Mouse (Mus musculus) c-Kit-negative CD71-positive TER-119-positive erythroid progenitor cells, embryonic 14.5 days (primary cell): ENCODE data around the gene Gab2.

ENCODE experiments used
- DNase-seq: peaks from one replicate; pipeline ENCODE4 v3.0.0-alpha.2; 2013; ENCODE audit warnings: low read depth, low spot score

Gene Gab2

DNA sequence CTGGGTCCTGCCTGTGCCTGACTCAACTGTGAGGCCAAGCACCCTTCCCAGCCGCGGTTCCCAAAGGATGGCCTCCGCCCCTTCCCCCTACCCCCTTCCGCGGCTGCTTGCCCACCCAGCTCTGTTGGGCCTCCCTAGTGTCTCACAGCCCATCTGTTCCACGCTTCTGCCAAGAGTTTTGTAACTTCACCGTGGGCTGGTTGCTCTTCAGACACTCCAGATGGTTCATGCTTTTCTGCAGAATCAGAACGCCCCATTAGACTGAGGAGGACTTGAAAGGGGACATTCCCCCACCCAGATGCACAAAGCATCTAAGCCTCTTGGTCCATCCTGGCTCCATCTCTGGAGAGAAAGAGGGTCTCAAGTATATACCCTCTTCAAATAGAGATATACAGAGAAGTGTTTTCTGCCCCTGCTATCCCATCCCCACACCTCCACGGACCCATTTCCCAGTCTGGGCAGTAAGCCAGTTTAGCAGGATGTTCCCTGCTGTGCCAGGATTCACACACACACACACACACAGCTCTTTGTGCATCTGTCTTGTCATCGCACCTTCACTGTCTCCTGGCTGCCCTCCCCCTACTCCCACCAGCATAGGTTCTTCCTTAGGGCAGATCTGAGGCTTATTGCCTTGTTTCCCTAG lies 264.0 kb downstream of the Gab2 start:
- no peak for DNase-seq

DNA sequence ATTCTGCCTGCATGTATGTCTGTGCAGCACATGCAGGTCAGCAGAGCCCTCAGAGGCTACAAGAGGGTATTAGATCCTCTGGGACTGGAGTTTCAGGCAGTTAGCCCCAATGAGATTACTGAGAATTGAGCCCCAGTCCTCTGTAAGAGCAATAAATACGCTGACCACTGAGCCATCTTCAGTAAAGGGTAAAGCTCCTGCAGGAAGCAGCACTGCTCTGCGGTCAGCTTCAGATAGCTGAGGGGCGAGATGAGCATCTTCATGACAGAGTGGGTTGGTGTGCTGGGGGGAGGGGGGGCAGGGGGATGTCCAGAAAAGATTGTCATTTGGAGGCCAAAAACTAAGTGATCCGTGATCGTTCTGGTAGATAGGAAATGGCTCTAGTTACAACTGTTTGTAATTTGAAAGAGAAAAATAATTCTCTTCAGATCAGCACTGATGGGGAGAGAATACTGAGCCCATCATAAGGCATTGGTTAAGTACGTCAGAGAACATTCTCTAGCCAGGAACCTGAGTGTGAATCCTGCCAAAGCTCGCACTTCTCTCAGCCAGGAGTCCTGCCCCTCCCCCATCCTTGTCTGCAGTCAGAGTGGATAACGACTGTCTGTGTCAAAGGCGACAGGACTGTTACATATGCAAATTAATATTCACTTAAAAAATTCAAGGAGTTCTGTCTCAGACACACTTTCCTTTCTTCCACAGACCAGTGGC lies 264.9 kb downstream of the Gab2 start:
- DNase-seq = no peak

DNA sequence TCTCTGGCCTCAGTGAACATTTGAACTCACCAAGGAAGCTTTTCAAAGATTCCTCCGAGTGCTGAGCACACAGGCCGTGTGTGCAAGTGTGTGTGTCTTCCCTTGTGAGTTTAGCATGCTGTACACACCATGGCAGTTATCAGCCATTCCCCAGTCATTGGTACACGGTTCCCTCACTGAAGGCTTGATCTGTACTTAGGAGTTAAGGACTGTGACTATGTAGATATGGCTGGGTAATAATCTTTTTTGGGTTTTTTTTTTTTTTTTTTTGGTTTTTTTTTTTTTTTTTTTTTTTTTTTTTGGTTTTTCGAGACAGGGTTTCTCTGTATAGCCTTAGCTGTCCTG lies 265.4 kb downstream of the Gab2 start:
- no peak for DNase-seq

DNA sequence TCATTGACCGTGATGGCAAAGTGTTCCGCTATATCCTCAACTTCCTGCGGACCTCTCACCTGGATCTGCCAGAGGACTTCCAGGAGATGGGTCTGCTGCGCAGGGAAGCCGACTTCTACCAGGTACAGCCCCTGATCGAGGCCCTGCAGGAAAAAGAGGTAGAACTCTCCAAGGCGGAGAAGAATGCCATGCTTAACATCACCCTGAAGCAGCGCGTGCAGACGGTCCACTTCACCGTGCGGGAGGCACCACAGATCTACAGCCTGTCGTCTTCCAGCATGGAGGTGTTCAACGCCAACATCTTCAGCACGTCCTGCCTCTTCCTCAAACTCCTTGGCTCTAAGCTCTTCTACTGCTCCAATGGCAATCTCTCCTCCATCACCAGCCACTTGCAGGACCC lies 266.1 kb downstream of the Gab2 start:
- DNase-seq = no peak

DNA sequence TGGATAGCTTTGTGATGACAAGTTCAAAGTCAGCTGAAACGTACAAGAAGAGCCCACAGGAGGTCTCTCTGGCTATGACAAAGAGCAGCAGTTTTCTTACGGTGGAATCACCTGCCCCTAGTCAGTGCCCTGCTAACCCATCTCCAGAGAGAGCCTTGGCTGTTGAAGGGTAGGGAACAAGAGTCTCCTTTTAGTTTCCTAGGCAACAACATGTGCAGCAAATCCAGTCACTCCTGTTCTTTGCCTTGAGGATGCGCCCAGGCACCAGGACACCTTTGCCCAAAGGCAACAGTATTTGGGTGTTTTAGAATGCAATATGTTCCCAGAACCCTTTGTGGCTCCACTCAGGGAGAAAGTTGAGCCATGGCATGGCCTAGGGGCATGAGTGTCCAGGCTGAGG lies 266.9 kb downstream of the Gab2 start:
- no peak for DNase-seq

DNA sequence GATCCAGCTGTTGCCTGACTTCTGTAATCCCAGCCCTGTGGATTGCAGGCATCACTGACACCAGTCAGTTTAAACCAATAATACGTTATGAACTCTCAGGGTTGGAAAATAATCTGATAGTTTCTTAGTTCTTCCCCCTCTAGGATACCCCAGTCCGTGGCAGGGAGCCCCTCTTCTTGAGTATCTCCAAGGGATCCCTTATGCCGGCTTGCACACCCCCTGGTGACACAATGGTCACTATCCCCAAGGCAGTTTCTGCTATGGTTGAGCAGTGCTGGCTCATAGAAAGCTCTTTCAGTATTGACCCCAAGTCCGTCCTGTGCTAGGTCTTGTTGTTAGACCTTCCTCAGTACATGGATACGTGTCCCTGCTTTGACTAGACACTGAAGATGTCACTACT lies 267.4 kb downstream of the Gab2 start:
- no peak for DNase-seq

DNA sequence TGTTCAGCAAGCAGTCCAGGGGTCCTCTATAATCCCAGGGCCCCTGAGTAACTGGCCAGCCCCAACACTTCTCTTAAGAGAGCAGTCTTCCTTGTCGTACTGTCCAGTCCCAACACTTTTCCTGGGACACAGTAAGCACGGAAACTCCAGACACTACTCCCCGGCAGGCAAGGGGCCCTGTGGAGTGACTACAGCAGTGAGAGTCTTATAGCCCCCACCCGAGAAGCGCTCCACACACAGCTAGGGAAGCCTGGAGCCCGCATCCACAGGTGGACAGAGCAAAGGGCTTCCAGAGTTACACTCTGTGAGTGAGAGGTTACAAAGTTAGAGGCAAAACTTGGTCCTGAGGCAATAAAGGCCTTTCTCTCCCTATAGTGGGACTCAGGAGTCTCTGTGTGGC lies 268.1 kb downstream of the Gab2 start:
- no peak for DNase-seq

DNA sequence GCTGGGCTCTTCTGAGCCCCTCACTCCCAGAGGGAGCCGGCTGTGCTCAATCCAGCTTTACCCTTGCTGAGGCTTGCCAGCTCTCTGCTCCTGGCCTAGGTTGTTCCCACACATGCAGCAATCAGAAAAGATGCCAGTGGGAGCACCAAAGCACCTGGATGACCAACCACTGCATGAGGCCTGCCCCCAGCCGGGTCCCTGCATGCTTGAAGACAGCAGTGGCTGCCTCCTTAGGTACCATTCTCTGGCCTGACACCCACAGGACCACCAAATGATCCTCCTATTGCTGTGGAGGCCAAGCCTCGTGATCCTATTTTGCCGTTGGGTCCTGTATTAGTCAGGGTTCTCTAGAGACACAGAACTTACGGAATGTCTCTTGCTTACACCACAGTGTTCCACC lies 269.5 kb downstream of the Gab2 start:
- no peak for DNase-seq

DNA sequence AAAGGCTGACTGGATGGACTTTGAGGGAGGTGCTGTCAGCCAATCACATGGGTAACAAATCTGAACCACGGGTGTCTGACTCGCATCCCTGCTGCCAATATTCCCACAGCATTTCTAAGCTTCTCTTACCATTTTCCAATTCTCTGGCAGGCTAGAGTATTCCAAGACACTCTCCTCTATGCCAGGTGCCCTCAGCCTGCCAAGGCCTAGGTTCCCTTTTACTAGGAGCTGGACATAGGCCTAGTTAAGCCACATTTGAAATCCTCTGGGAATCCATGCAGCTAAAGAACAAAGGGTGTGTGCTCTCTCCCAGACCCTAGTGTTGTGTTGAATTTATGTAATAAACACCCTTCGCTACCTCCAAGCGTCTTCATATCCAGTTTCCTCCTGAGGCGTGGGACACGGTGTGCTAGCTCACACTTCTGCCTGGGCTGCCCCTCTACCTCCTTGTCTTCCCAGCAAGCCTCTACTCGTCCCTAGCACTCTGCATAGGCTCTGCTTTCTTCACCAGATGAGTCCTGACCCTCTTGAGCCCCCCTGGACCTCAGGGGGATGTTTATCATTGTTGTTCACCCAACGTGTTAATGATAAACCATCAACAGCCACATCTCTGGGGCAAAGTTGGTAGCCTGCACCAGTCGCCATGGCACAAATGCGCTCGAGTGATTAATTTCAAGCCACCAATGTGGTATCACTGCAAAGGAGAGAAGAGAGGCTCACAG lies 270.6 kb downstream of the Gab2 start:
- no peak for DNase-seq

DNA sequence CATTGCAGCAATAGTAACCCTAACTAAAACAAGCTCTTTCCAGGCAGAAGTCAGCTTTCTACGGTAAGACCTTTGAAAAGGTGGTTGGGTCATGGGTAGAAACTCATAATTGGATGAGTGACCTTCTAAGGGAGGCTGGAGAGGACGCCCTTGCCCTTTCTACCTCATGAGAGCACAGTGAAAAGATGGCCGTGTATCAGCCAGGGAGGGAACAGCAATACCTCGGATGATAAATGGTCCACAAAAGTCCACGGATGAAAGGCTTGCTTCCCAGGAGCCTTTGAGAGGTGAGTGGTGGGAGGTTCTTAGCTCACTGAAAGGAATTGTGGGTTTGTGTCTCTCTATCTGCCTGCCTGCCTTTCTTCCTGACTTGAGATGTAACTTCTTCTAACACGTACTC lies 272.0 kb downstream of the Gab2 start:
- no peak for DNase-seq

DNA sequence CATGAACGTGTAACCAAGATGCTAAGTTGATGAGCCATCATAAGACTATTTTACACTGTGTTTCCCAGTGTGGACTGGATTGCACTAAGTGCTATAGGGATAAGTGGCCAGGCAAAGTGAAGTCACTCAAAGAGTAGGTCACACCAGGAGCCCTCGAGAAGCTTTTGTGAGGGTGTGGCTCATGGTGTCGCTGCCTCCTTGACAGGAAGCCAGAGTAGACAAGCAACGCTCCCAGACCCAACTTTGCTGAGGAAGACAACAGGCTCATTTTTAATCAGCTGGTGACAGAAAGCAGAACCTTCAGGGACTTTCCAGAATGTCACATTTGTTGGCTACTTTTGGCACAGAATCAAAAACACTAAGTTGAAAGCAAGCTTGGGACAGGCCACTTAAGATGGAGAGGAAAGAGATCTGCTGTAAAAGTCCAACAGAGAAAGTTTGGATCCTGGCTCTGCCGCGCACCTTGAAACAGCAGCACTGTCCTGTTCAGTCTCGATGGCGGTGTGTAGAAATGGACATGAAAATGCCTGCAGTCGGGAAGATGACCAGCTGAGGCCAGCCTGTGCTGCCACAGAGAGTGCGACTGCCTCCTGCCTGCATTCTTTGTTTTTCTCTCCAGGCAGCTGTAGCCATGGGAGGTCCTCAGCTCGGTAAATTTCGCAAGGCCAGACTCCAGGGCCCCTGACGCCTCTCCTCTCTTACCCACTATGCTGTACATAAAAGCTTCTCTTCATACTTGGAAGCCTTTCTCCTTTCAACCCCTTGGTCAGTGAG lies 273.9 kb downstream of the Gab2 start:
- no peak for DNase-seq

DNA sequence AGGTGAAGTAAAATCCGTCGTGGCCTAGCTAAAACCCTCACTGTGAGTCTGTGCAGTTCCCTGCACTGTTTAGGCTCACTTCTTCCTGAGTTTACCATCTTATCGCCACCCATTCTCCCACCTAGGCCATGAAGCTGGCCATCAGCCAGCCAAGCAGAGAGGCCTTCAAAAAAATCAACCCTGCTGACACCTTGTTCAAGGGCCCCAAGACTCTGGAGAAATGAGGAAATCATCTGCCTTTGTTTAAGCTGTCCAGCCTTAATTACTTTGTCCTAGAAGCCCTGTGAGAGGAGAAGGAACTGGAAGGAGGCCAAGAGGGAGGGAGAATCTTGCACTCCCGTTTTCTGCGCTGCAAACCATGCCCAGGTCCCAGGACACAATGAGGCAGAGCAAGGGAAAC lies 274.9 kb downstream of the Gab2 start:
- DNase-seq = no peak

DNA sequence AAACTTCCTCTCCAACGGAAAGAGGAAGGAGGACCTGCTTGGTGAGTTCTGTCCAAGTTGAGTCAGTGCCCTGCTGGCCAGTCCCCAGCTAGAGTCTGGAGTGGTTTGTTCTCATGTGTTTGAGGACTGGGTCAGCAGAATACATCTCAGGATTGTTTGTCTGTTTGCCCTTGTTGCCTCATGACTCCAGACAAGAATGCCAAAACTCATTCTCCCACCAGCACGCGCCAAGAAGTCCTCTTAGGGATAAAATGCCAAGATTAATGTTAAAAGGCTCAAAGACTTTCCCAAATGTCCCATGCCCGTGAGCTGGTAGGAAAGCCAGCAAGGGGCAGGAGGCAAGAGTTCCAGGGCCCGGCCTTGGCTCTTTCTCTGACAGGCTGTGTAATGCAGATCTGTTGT lies 275.5 kb downstream of the Gab2 start:
- no peak for DNase-seq

DNA sequence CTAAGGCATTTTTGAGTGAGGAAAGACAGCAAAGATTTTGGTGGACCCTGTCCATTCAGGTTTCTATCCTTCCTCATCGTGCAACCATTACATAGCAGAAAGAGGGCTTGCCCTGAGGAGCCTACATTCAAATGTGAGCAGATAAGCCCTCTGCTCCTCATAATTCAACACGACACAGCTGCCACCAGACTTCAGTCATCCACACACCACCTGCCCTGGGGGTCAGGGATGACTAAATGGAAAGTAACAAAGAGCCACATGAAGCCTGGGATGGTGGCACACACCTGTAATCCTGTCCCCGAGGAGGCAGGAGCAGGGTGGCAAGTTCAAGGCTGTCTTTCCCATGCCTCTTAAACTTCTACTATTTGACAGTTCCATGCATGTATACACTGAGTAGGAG lies 276.5 kb downstream of the Gab2 start:
- no peak for DNase-seq

DNA sequence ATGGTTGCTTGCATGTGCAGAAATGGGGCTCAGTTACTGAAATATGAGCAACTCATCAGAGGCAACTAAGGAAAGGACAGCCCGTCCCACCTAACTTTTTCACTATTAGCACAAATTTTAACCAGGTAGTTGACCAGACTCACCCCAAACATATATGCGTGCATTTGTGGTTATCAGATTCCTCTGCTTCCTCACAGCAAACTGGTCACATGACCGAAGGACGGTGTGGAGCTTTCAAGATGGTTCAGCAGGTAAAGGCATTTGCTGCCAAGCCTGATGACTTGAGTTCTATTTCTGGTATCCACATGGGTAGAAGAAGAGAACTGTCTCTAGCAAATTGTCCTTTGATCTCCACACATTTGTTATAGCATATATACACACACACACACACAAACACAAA lies 277.0 kb downstream of the Gab2 start:
- no peak for DNase-seq
